Mouse (Mus musculus) heart, embryonic 12.5 days (tissue): Measurements from ENCODE around the gene Fgfr4. TPM values are rescaled to one million over a fixed set of nuclear protein-coding genes. Genes with fewer than 3 reads are reported as not detected.
A peak's percentile ranks its signal among the peaks of the same experiment; 100 is the strongest.

Experiments used
- ATAC-seq: fragments of 200-750 bp; cut with Nextera tagmentation; 2 replicates; pipeline ENCODE4 v1.8.0; 2017; ENCODE audit warnings: moderate TSS enrichment, moderate library complexity; ENCODE audit not compliant: insufficient number of reproducible peaks, low FRiP score
- H3K27ac ChIP-seq: fragments of 300-500 bp; sonication (generic); 2 replicates; pipeline ENCODE4 v1.5.1; 2016; ENCODE audit warnings: mild to moderate bottlenecking, moderate library complexity; ENCODE audit not compliant: poor library complexity, severe bottlenecking
- H3K27me3 ChIP-seq: fragments of 300-500 bp; sonication (generic); replicated peaks from 2 replicates; pipeline ENCODE4 v1.6.1; 2016; ENCODE audit warnings: mild to moderate bottlenecking, moderate library complexity
- H3K36me3 ChIP-seq: fragments of 300-500 bp; sonication (generic); 2 replicates; pipeline ENCODE4 v1.6.1; 2016; ENCODE audit warnings: mild to moderate bottlenecking, moderate library complexity
- H3K4me1 ChIP-seq: fragments of 300-500 bp; sonication (generic); replicated peaks from 2 replicates; pipeline ENCODE4 v1.6.1; 2016; ENCODE audit warnings: mild to moderate bottlenecking
- H3K4me2 ChIP-seq: fragments of 300-500 bp; sonication (generic); 2 replicates; pipeline ENCODE4 v1.6.1; 2016; ENCODE audit warnings: mild to moderate bottlenecking, moderate library complexity
- H3K4me3 ChIP-seq: fragments of 300-500 bp; sonication (generic); 2 replicates; pipeline ENCODE4 v1.5.1; 2016; ENCODE audit warnings: mild to moderate bottlenecking
- H3K9ac ChIP-seq: fragments of 300-500 bp; sonication (generic); 2 replicates; pipeline ENCODE4 v1.6.1; 2016; ENCODE audit warnings: mild to moderate bottlenecking, moderate library complexity
- H3K9me3 ChIP-seq: fragments of 300-500 bp; sonication (generic); replicated peaks from 2 replicates; pipeline ENCODE4 v1.6.1; 2016; ENCODE audit warnings: mild to moderate bottlenecking, moderate library complexity
- WGBS: fragments of 180-500 bp; shearing (Covaris S2); methylation state at CpG from one replicate; pipeline ENCODE4 v1.1.7; 2016; 5-methylcytosine and 5-hydroxymethylcytosine counted together
- polyA plus RNA-seq: library from polyadenylated mRNA; unstranded; fragments of >200 nt; fragmentation: Nextera tagmentation; extraction: Ambion mirVana; gene quantifications from 2 replicates; pipeline ENCODE4 v1.2.1, GENCODE M21; 2016

Fgfr4 gene
- polyA plus RNA-seq, 1 experiment from 2014 or later = 0.45 TPM

- H3K4me1 ChIP-seq = peaks cover 1% of the 10 kb centered on the region; the same call in 1 of the 2 replicates
- H3K36me3 ChIP-seq = no peaks in the 10 kb centered on the region
- no peaks in the 10 kb centered on the region for H3K27me3 ChIP-seq
- no peak overlapping the region for H3K9ac ChIP-seq
- no peak for ATAC-seq
- no peaks in the 10 kb centered on the region; the same call in 1 of the 2 replicates for H3K9me3 ChIP-seq
- no peak overlapping the region for H3K27ac ChIP-seq
- 69% methylated on average over 2 of the region's 2 CpGs for WGBS
- H3K4me2 ChIP-seq = no peak overlapping the region
- H3K4me3 ChIP-seq = no peak overlapping the region
Observed at GRCm38 (mm10) chr13:55140271-55140670, 12.2 kb upstream of the Fgfr4 start.

DNA sequence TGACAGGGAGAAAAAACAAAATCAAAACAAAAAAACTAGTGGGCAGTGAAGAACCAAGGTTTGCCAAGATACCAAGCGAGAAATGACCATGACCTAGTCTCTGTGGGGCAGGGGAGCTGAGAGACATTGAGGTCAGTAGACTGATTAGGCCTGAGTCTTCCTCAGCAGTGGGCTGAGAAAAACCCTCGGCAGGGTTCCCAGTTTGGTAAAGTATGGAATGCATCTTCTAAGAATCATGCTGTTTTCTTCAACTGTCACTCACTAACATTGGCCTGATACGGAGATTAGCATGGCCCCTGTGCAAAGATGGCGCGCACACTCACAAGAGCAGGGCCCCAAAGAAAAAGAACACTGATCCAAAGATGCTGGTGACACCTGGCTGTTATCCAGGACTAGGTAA, 1.5 kb downstream of the Fgfr4 start:
- no peak overlapping the region for H3K4me3 ChIP-seq

DNA sequence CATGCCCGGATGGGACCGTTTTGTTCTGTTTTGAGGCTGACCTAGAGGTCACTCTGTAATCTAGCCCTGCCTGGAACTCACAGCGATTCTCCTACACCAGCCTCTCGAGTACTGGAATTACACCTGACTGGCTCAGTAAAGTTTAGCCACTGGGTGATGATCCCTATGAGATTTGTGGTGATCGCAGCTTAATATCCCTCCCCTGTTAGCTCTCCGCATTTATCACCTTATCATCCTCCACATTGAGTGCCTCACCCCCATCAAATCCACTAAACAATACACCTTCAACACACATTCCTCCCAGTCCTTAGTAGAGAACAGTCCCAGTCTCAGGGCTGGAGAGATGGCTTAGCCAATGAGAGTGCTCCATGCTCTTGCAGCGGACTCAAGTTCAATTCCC, 9.9 kb downstream of the Fgfr4 start:
- Histone ChIP-seq H3K36me3 (no peaks in the 10 kb centered on the region), H3K27ac (no peak overlapping the region), H3K4me3 (no peak overlapping the region), H3K27me3 (no peaks in the 10 kb centered on the region), H3K4me1 (no peaks in the 10 kb centered on the region), H3K9ac (no peak overlapping the region), H3K9me3 (no peaks in the 10 kb centered on the region), H3K4me2 (no peak overlapping the region)
- ATAC-seq = no peak
- 55% methylated on average over 7 of the region's 7 CpGs for WGBS

More for the DNA sequence above, 1.5 kb downstream of the Fgfr4 start:
- H3K36me3 ChIP-seq = no peaks in the 10 kb centered on the region
- H3K9ac ChIP-seq = no peak overlapping the region
- H3K4me1 ChIP-seq = peaks cover 8% of the 10 kb centered on the region; the same call in 1 of the 2 replicates
- H3K9me3 ChIP-seq = no peaks in the 10 kb centered on the region
- no peak for ATAC-seq
- 84% methylated on average over 5 of the region's 5 CpGs for WGBS
- H3K27ac ChIP-seq = no peak overlapping the region
- H3K4me2 ChIP-seq = no peak overlapping the region
- H3K27me3 ChIP-seq = peaks cover 55% of the 10 kb centered on the region

DNA sequence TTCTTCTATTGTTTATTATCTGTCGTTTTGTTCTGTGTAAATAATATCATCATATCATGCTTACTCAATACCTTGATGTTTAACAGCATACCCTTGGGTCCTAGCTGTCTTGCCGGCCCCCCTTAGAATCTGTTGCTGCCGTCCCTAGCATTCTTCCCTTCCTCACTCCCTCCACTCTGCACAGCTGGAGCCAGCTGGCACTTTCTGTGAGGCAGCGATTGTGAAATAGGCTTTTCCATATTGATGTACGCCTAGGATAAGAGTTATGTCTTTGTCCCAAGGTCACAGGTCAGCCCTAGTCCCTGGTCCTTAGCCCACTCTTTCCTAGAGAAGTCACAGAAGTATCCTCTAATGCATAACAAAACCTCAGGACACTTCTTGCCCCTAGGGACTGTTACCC, 11.1 kb downstream of the Fgfr4 start:
- no peak overlapping the region for H3K27ac ChIP-seq
- WGBS = 66% methylated on average over 5 of the region's 5 CpGs
- H3K9ac ChIP-seq = no peak overlapping the region
- H3K4me2 ChIP-seq = no peak overlapping the region
- H3K36me3 ChIP-seq = no peaks in the 10 kb centered on the region
- H3K4me3 ChIP-seq = no peak overlapping the region
- H3K27me3 ChIP-seq = no peaks in the 10 kb centered on the region
- H3K9me3 ChIP-seq = no peaks in the 10 kb centered on the region
- no peaks in the 10 kb centered on the region for H3K4me1 ChIP-seq
- ATAC-seq = no peak

DNA sequence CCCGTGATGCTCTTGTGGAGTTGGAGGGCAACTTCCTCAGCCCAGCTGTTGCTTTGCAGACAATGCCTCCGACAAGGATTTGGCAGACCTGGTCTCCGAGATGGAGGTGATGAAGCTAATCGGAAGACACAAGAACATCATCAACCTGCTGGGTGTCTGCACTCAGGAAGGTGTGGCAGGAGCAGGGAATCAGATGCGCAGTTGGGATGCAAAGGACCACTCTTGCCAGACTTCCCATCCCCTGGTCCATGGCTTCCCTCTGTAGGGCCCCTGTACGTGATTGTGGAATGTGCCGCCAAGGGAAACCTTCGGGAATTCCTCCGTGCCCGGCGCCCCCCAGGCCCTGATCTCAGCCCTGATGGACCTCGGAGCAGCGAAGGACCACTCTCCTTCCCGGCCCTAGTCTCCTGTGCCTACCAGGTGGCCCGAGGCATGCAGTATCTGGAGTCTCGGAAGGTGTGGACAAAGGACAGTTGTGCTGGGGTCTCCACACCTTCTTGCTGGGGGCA, 13.4 kb downstream of the Fgfr4 start:
- Histone ChIP-seq H3K4me2 (no peak overlapping the region), H3K4me3 (no peak overlapping the region), H3K4me1 (no peaks in the 10 kb centered on the region), H3K9ac (no peak overlapping the region), H3K36me3 (no peaks in the 10 kb centered on the region), H3K27ac (no peak overlapping the region), H3K27me3 (no peaks in the 10 kb centered on the region), H3K9me3 (0 out of 2 replicates have a peak, but pooled peaks cover 6% of the 10 kb centered on the region)
- ATAC-seq = no peak
- 84% methylated on average over 16 of the region's 16 CpGs for WGBS

- H3K9me3 ChIP-seq = 0 out of 2 replicates have a peak, but pooled peaks cover 6% of the 10 kb centered on the region
- no peaks in the 10 kb centered on the region for H3K27me3 ChIP-seq
- no peak overlapping the region for H3K9ac ChIP-seq
- no peak overlapping the region for H3K4me3 ChIP-seq
- H3K36me3 ChIP-seq = no peaks in the 10 kb centered on the region
- H3K4me1 ChIP-seq = peaks cover 10% of the 10 kb centered on the region
- no peak for ATAC-seq
- no peak overlapping the region for H3K27ac ChIP-seq
- WGBS = 83% methylated on average over 32 of the region's 32 CpGs
- H3K4me2 ChIP-seq = no peak overlapping the region
Observed at GRCm38 (mm10) chr13:55166806-55167725, 14.6 kb downstream of the Fgfr4 start.

GRCm38 (mm10) chr13:55167798-55168197, 15.4 kb downstream of the Fgfr4 start:
- Histone ChIP-seq H3K36me3 (no peaks in the 10 kb centered on the region), H3K4me3 (no peak overlapping the region), H3K27me3 (no peaks in the 10 kb centered on the region), H3K27ac (no peak overlapping the region), H3K9ac (no peak overlapping the region), H3K4me1 (peaks cover 14% of the 10 kb centered on the region), H3K9me3 (0 out of 2 replicates have a peak, but pooled peaks cover 6% of the 10 kb centered on the region), H3K4me2 (no peak overlapping the region)
- ATAC-seq = no peak
- 83% methylated on average over 11 of the region's 11 CpGs for WGBS

DNA sequence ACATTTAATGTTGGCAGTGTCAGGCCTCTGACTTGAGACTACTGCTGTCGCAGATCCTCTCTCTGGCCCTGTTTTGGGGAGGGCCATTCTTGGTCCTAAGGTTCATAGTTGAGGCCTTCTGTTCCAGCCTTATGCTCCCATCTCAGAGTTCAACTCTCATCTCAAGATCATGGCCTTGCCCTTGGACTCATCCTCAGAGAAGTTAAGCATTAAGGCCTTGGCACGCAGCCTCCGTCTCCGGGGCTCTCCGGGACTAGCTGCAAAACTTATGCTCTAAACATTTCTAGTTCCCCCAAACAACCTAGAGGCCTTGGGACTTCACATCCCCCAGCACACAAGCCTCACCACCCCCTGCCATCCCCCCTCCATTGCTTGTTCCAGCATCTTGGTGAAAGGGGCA, 15.8 kb downstream of the Fgfr4 start:
- WGBS = 88% methylated on average over 5 of the region's 5 CpGs
- no peak overlapping the region for H3K27ac ChIP-seq
- ATAC-seq = no peak

DNA sequence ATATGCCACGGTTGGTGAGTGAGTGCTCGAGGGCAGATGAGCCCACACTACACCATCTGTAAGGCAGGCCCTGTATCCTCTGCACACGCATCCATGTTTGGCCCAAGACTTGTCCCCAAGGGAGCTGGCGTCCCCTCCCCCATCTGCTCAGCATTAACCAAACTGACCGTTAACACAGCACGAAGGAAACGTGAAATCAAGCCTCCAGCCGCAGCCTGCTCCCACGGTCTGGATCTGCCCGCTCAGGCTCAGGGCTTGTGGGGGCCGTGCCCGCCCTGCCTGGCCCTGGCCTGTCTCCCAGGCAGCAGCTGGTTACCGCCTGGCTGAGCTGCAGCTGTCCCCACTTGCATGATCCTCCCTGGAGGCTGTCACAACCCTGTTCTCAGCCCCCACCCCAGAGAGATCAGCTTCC, 16.5 kb downstream of the Fgfr4 start:
- 82% methylated on average over 13 of the region's 13 CpGs for WGBS
- H3K4me2 ChIP-seq = no peak overlapping the region
- no peak overlapping the region for H3K9ac ChIP-seq

More for the DNA sequence above, 15.8 kb downstream of the Fgfr4 start:
- Histone ChIP-seq H3K4me2 (no peak overlapping the region), H3K9ac (no peak overlapping the region), H3K9me3 (0 out of 2 replicates have a peak, but pooled peaks cover 6% of the 10 kb centered on the region), H3K27me3 (no peaks in the 10 kb centered on the region), H3K4me1 (peaks cover 14% of the 10 kb centered on the region), H3K4me3 (no peak overlapping the region), H3K36me3 (no peaks in the 10 kb centered on the region)

DNA sequence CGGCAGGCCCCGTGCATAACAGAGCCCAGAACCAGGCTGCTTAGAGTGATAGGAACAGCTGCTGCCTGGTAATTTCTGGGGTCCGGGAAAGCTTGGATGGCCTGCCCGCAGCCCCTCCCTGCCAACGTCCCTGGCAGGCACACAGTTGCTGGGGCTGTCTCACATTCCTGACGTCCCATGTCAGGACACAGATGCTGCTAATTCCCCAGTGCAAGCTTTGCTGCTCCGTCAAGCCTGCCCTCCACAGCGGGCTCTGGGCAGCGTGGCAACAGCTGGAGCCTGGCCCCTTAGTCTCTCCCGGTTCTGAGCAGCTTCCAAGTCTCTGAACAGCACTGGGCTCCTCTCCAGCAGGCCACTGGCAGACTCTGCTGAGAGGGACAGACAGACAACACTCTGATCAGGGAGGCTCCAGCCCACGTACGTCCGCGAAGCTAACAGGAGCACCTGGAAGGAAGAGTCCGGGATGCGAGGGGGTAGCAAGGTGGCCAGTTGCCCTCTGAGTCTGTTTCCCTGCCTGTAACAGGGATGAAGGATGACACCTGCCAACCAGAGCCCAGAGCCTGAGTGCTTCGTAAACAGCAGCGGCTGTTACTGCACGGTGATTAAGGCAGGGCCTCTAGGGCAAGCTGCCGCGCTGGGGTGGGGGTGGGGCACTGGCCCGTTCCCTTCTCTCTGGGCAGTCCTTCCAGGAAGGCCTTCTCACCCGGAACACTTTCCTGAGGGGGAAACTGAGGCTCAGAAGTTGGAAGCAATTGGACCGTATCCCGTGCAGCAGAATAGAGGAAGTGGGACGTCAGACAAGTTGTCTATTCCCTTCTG, 19.3 kb downstream of the Fgfr4 start:
- H3K4me1 ChIP-seq = peaks cover 14% of the 10 kb centered on the region
- 0 out of 2 replicates have a peak, but pooled peaks cover 4% of the 10 kb centered on the region for H3K27me3 ChIP-seq
- peak; percentile 23; the same call in 1 of the 2 replicates for ATAC-seq
- H3K27ac ChIP-seq = 0 out of 2 replicates have a peak overlapping the region, but pooled peaks have one; percentile 1
- peak overlapping the region; percentile 27 for H3K4me3 ChIP-seq
- peak overlapping the region; percentile 29 for H3K9ac ChIP-seq
- H3K9me3 ChIP-seq = 0 out of 2 replicates have a peak, but pooled peaks cover 6% of the 10 kb centered on the region
- H3K36me3 ChIP-seq = no peaks in the 10 kb centered on the region
- WGBS = 18% methylated on average over 26 of the region's 26 CpGs
- peak overlapping the region; percentile 67 for H3K4me2 ChIP-seq

More for the DNA sequence above, 16.5 kb downstream of the Fgfr4 start:
- Histone ChIP-seq H3K36me3 (no peaks in the 10 kb centered on the region), H3K4me3 (no peak overlapping the region), H3K27ac (no peak overlapping the region), H3K9me3 (0 out of 2 replicates have a peak, but pooled peaks cover 6% of the 10 kb centered on the region), H3K27me3 (0 out of 2 replicates have a peak, but pooled peaks cover under 1% of the 10 kb centered on the region), H3K4me1 (peaks cover 14% of the 10 kb centered on the region)
- peak; percentile 30; the same call in 1 of the 2 replicates for ATAC-seq
